Mouse (Mus musculus) megakaryocyte progenitor cell, adult 5-6 weeks (primary cell): Measurements from ENCODE around the gene Cars. TPM values are rescaled to one million over a fixed set of nuclear protein-coding genes. Genes with fewer than 3 reads are reported as not detected.
"Not testable (repeated sequence)": the region's sequence is repeated elsewhere in the genome, so short reads cannot be mapped to it uniquely, and the experiment has no call there.

ENCODE experiments used
- ATAC-seq: replicated peaks from 2 replicates; pipeline ENCODE4 v1.8.0; 2016; ENCODE audit warnings: mild to moderate bottlenecking, moderate TSS enrichment, inconsistent platforms; ENCODE audit not compliant: poor library complexity
- total RNA-seq, 2 experiments: library from RNA; stranded (forward) in 1 of 2; stranded (reverse) in 1 of 2; fragments of 157-497, 149-512 nt in 1 of 2; fragments of 200-1000 nt in 1 of 2; gene quantifications; 2 replicates each; pipeline versions ENCODE4 v1.2.3 to v1.2.4; 2015 to 2017

Cars gene
- total RNA-seq, 2 experiments from 2014 or later, result 47.5 to 55.4 TPM

GRCm38 (mm10) chr7:143588006-143588405, 11.9 kb downstream of the Cars start:
- no peak for ATAC-seq

GRCm38 (mm10) chr7:143587586-143587985, 12.3 kb downstream of the Cars start:
- no peak for ATAC-seq

GRCm38 (mm10) chr7:143583956-143584355, 15.9 kb downstream of the Cars start:
- peak; percentile 96 for ATAC-seq

- ATAC-seq, result no peak
Observed at GRCm38 (mm10) chr7:143583025-143583424, 16.9 kb downstream of the Cars start.

GRCm38 (mm10) chr7:143575751-143576150, 24.1 kb downstream of the Cars start:
- ATAC-seq, result no peak

- ATAC-seq, result peak; percentile 85
Observed at GRCm38 (mm10) chr7:143565648-143566039, 34.2 kb downstream of the Cars start.

GRCm38 (mm10) chr7:143565015-143565647, 34.8 kb downstream of the Cars start:
- ATAC-seq, result peak; percentile 62

GRCm38 (mm10) chr7:143563787-143564186, 36.1 kb downstream of the Cars start:
- no peak for ATAC-seq

- peak; percentile 73 for ATAC-seq
Observed at GRCm38 (mm10) chr7:143557616-143558015, 42.3 kb downstream of the Cars start.

- peak; percentile 84 for ATAC-seq
Observed at GRCm38 (mm10) chr7:143556964-143557610, 42.8 kb downstream of the Cars start.

GRCm38 (mm10) chr7:143549588-143550220, 50.2 kb downstream of the Cars start:
- 0 out of 2 replicates have a peak, but pooled peaks have one; percentile 0 for ATAC-seq

- peak; percentile 90 for ATAC-seq
Observed at GRCm38 (mm10) chr7:143548976-143549457, 50.9 kb downstream of the Cars start, which contains the start of gene Nap1l4. Nap1l4 (minus strand) TSS chr7:143549106.

- ATAC-seq, result peak; percentile 40
Observed at GRCm38 (mm10) chr7:143548231-143548961, 51.5 kb downstream of the Cars start.

GRCm38 (mm10) chr7:143546554-143546953, 53.3 kb downstream of the Cars start:
- no peak for ATAC-seq

GRCm38 (mm10) chr7:143544368-143544767, 55.5 kb downstream of the Cars start:
- 0 out of 2 replicates have a peak, but pooled peaks have one; percentile 18 for ATAC-seq

- ATAC-seq, result peak; percentile 55
Observed at GRCm38 (mm10) chr7:143538671-143539070, 61.2 kb downstream of the Cars start.

- ATAC-seq, result not testable (repeated sequence)
Observed at GRCm38 (mm10) chr7:143538229-143538628, 61.7 kb downstream of the Cars start.

GRCm38 (mm10) chr7:143536251-143536650, 63.6 kb downstream of the Cars start:
- ATAC-seq, result no peak

- peak; percentile 94 for ATAC-seq
Observed at GRCm38 (mm10) chr7:143533284-143533683, 66.6 kb downstream of the Cars start.

GRCm38 (mm10) chr7:143532410-143532809, 67.5 kb downstream of the Cars start:
- no peak for ATAC-seq

GRCm38 (mm10) chr7:143519333-143519732, 80.6 kb downstream of the Cars start:
- ATAC-seq, result no peak
